Mouse (Mus musculus): ENCODE data around the gene Cfc1. TPM values are rescaled to one million over a fixed set of nuclear protein-coding genes. Genes with fewer than 3 reads are reported as not detected.
"Not testable (repeated sequence)": the region's sequence is repeated elsewhere in the genome, so short reads cannot be mapped to it uniquely, and the experiment has no call there.

Cfc1 gene
- polyA plus RNA-seq, 1 experiment = not detected

DNA sequence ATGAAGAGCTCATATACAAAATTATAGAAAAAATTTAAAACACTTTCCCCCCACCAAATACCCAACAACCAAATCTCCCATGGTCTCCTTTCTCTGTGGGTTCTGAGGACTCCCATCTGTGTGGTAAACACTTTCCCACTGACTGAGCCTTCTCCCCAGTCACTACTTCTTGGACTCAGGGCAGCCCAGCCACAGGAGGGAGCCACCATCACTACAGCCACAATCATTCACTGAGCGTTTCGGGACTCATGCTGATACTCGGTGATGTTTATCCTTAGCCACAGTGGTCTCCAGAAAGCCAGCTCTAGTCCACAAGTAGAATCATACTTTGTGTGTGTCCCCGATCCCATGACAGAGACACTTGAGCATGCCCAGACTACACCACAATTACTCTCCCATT is 22.4 kb upstream of the Cfc1 start:
- no peak overlapping the region for H3K27ac ChIP-seq (ENCODE audit: insufficient read depth, low read depth, low read length)
- H3K4me3 ChIP-seq (ENCODE audit: insufficient read depth, low read length) = no peak overlapping the region
- H3K4me1 ChIP-seq (ENCODE audit: control insufficient read depth, insufficient read depth, low read length) = peaks cover 3% of the 10 kb centered on the region
- TF ChIP-seq POLR2A (IDR thresholded peaks at IDR 0.05; ENCODE audit: borderline replicate concordance, low read depth, low read length) (no peak), CTCF (IDR thresholded peaks at IDR 0.05; ENCODE audit: low read depth, low read length) (no peak)

DNA sequence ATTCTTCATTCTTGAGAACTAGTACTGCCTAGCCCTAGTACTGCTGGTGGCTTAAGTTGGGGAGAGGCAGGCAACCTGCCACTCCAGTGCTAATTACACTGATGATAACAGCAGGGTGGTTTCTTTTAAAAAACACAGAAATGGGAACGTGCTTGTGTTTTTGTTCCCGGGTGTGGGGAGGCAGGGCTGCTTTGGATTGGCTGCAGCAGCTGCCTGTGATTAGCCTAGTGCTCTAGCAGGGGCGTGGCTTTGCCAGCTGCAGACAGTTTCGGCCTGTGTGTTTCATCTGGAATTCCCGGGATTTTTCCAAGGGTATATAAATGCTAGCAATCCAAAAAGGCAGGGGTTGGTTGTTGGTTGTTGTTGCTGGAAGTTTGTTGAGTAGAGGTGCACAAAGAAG is 18.9 kb upstream of the Cfc1 start:
- no peak overlapping the region for H3K27ac ChIP-seq (ENCODE audit: insufficient read depth, low read depth, low read length)
- TF ChIP-seq CTCF (IDR thresholded peaks at IDR 0.05; ENCODE audit: low read depth, low read length) (no peak), POLR2A (IDR thresholded peaks at IDR 0.05; ENCODE audit: borderline replicate concordance, low read depth, low read length) (no peak)
- H3K4me3 ChIP-seq (ENCODE audit: insufficient read depth, low read length) = no peak overlapping the region
- H3K4me1 ChIP-seq (ENCODE audit: control insufficient read depth, insufficient read depth, low read length) = no peaks in the 10 kb centered on the region

DNA sequence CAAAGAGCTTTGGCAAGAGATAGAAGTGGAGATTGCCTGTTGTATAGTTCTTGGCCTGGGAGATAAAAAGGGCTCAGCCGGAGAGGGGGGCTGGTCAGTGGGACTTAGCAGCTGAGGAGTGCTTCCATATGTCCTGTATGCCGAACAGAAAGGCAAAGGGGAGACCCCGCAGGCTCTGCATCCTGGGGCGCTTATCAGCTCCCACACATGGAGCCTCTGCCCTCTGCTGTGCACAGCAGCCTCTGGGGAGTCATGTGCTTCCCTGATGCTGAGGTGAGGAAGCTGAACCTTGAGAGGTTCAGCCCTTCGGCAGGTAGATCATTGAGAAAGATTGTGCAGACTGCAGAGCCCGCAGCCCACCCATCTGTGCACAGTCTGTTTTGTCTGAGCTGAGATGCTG is 18.2 kb upstream of the Cfc1 start:
- not testable (repeated sequence) for H3K4me1 ChIP-seq (ENCODE audit: control insufficient read depth, insufficient read depth, low read length); H3K27ac ChIP-seq (ENCODE audit: insufficient read depth, low read depth, low read length); H3K4me3 ChIP-seq (ENCODE audit: insufficient read depth, low read length)

DNA sequence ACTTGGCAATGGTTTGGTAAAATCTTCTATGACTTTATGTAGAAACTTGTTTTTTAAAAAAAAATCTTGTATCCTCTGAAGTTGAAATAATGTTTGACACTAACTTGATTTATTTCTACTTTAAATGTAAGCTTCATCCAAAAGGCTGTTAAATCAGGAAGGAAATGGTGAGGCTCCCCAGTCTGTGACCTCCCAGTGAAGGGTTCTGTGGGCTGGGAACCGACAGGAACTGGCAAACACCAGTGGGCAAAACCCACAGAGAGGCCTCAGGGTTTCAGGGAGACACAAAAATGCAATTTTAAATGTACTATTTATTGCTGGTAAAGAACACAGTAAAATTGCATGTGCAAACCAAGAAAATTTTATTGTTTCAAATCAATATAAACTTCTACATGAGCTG is 17.7 kb upstream of the Cfc1 start:
- not testable (repeated sequence) for H3K4me3 ChIP-seq (ENCODE audit: insufficient read depth, low read length); H3K4me1 ChIP-seq (ENCODE audit: control insufficient read depth, insufficient read depth, low read length); H3K27ac ChIP-seq (ENCODE audit: insufficient read depth, low read depth, low read length)

DNA sequence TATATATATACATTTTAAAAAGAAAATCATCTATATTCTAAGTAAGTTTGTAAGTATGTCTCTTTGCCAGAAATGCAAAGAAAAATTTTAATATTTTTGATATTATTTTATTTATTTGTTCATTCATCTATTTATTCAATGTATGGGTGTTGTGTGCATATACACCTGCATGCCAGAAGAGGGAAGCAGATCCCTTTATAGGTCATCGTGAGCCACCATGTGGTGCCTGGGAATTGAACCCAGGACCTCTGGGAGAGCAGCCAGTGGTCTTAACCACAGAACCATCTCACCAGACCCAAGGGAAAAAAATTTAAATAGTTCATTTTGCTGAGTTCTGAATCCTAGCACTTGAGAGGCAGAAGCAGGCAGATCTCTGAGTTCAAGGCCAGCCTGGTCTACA is 17.2 kb upstream of the Cfc1 start:
- Histone ChIP-seq H3K4me3 (ENCODE audit: insufficient read depth, low read length) (no peak overlapping the region), H3K4me1 (ENCODE audit: control insufficient read depth, insufficient read depth, low read length) (no peaks in the 10 kb centered on the region), H3K27ac (ENCODE audit: insufficient read depth, low read depth, low read length) (no peak overlapping the region)
- no peak for TF ChIP-seq POLR2A (IDR thresholded peaks at IDR 0.05; ENCODE audit: borderline replicate concordance, low read depth, low read length)
- no peak for TF ChIP-seq CTCF (IDR thresholded peaks at IDR 0.05; ENCODE audit: low read depth, low read length)

DNA sequence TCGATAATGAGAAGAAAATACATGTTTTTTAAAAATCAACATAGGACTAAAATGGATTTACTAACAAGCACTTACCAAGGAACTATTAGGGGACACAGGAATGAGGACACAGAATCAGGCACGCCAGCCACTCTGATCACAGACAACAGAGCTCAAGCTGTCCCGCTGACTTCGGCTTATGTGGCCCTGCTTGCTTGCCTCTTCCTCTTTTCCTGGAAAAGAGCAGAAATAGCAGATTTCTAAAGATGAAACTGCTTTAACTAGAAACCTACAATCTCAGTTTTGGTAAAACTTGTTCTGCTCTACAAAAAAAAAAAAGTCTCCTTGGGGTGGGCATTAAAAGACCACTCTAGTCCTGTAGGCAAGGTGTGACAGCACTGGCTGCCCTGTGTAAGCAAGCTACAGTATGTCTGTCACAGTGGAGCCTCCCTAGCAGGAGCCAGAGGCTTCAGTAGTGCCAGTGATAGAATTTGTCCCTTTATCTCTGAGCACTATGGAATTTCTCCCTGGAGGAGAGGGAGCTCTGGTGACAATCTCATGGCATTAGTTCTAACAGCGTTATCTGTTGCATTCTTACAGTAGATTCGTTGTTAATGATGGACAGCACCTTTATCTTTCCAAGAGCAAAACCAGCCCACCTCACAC is 13.1 kb upstream of the Cfc1 start:
- TF ChIP-seq CTCF (IDR thresholded peaks at IDR 0.05; ENCODE audit: low read depth, low read length) (no peak), POLR2A (IDR thresholded peaks at IDR 0.05; ENCODE audit: borderline replicate concordance, low read depth, low read length) (no peak)
- H3K27ac ChIP-seq (ENCODE audit: insufficient read depth, low read depth, low read length) = no peak overlapping the region
- H3K4me1 ChIP-seq (ENCODE audit: control insufficient read depth, insufficient read depth, low read length) = no peaks in the 10 kb centered on the region
- no peak overlapping the region for H3K4me3 ChIP-seq (ENCODE audit: insufficient read depth, low read length)

DNA sequence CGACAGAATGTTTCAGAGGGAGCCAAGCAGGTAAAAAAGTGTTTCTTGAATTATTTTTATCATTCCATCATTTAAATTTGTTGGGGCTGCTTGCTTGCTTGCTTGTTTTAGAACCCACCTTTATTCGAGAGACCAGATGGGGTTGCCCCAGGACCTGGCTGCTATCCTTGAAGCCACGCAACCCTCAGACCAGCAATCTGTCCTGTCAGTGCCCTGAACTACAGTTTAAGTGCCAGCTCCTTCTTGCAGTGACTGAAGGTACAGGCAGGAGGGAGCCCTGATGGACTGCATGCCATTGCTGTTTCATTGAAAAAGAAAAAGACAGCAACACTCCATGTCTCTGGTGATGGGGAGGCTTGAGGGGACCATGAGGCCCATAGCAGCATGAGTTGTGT is 12.6 kb upstream of the Cfc1 start:
- Histone ChIP-seq H3K27ac (ENCODE audit: insufficient read depth, low read depth, low read length) (no peak overlapping the region), H3K4me1 (ENCODE audit: control insufficient read depth, insufficient read depth, low read length) (no peaks in the 10 kb centered on the region), H3K4me3 (ENCODE audit: insufficient read depth, low read length) (no peak overlapping the region)
- TF ChIP-seq POLR2A (IDR thresholded peaks at IDR 0.05; ENCODE audit: borderline replicate concordance, low read depth, low read length) (no peak), CTCF (IDR thresholded peaks at IDR 0.05; ENCODE audit: low read depth, low read length) (no peak)

DNA sequence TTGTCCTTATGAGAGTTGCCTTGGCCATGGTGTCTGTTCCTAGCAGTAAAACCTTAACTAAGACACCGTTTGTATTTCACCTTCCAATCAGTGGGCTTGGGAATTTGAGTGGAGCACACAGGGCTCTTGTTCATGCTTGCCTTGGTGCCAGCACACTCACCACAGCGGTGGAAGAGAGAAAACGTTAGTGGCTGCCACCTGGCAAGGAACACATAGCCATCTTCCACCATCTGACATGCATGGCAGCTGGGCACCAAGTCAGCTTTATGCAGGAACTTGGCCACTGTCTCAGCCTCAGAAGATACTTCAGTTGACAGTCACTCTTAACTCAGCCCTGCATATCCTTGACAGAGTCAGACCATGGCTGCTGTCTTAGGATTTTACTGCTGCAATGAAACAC is 11.8 kb upstream of the Cfc1 start:
- TF ChIP-seq POLR2A (IDR thresholded peaks at IDR 0.05; ENCODE audit: borderline replicate concordance, low read depth, low read length) (no peak), CTCF (IDR thresholded peaks at IDR 0.05; ENCODE audit: low read depth, low read length) (no peak)

DNA sequence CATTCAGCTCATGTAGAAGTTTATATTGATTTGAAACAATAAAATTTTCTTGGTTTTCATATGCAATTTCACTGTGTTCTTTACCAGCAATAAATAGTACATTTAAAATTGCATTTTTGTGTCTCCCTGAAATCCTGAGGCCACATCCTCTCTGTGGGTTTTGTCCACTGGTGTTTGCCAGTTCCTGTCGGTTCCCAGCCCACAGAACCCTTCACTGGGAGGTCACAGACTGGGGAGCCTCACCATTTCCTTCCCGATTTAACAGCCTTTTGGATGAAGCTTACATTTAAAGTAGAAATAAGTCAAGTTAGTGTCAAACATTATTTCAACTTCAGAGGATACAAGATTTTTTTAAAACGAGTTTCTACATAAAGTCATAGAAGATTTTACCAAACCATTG is 874 bp upstream of the Cfc1 start:
- H3K27ac ChIP-seq (ENCODE audit: insufficient read depth, low read depth, low read length); H3K4me3 ChIP-seq (ENCODE audit: insufficient read depth, low read length); H3K4me1 ChIP-seq (ENCODE audit: control insufficient read depth, insufficient read depth, low read length): not testable (repeated sequence)

More for the DNA sequence above, 11.8 kb upstream of the Cfc1 start:
- Histone ChIP-seq H3K4me3 (ENCODE audit: insufficient read depth, low read length) (no peak overlapping the region), H3K27ac (ENCODE audit: insufficient read depth, low read depth, low read length) (no peak overlapping the region), H3K4me1 (ENCODE audit: control insufficient read depth, insufficient read depth, low read length) (no peaks in the 10 kb centered on the region)

DNA sequence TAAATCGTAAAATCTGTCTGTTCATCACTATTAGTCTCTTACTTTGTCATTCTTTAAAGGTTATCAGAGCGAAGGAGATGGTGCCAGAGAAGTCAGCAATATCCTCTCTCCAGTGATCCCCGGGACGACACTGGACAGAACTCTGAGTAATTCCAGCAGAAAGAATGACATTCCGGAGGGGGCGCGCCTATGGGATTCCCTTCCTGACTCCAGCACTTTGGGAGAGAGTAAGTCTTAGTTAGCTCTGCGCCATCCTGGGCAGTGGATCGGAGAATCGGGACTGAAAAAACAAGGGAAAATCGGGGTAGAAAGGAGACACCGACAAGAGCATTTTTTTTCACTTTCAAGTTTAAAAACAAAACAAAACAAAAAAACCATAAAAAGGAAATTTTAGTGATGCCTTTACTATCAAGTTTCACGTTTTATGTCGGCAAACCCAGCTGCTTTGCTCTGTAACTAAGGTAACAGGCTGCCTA is 881 bp downstream of the Cfc1 start:
- TF ChIP-seq CTCF (IDR thresholded peaks at IDR 0.05; ENCODE audit: low read depth, low read length) = no peak
- TF ChIP-seq POLR2A (IDR thresholded peaks at IDR 0.05; ENCODE audit: borderline replicate concordance, low read depth, low read length) = no peak
- no peak overlapping the region for H3K4me3 ChIP-seq (ENCODE audit: insufficient read depth, low read length)
- H3K4me1 ChIP-seq (ENCODE audit: control insufficient read depth, insufficient read depth, low read length) = no peaks in the 10 kb centered on the region
- H3K27ac ChIP-seq (ENCODE audit: insufficient read depth, low read depth, low read length) = no peak overlapping the region

DNA sequence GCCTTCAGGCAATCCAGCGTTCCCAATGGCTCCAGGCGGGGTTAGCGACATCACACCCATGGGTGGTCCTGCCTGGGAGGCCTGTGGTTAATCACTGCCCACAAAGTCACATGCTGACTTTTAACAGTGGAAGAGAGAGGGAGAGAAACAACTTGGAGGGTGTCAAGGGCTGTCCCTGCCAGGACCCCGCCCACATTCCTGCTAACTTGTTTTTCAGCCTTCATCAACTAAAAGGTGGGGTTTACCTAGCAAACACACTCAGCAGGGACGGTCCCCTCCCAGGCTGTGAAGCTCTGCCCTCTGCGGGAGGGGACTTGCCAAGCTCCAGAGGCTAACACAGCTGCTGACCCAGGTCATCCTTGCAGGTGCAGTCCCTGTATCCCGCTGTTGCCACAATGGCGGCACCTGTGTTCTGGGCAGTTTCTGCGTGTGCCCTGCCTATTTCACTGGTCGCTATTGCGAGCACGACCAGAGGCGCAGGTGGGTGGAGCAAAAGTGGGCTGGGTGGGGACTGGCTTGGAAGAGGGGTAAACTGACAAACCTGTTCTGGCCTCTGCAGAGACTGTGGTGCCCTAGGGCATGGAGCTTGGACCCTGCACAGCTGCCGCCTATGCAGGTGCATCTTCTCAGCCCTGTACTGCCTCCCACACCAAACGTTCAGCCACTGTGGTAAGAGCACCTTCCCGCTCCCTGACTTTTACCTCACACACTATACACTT is 1.5 kb downstream of the Cfc1 start:
- Histone ChIP-seq H3K4me3 (ENCODE audit: insufficient read depth, low read length) (no peak overlapping the region), H3K27ac (ENCODE audit: insufficient read depth, low read depth, low read length) (no peak overlapping the region), H3K4me1 (ENCODE audit: control insufficient read depth, insufficient read depth, low read length) (no peaks in the 10 kb centered on the region)
- TF ChIP-seq CTCF (IDR thresholded peaks at IDR 0.05; ENCODE audit: low read depth, low read length) = no peak
- no peak for TF ChIP-seq POLR2A (IDR thresholded peaks at IDR 0.05; ENCODE audit: borderline replicate concordance, low read depth, low read length)
